Mouse (Mus musculus) frontal cortex, postnatal 36 days (tissue): ENCODE results near the gene Kansl3.

Source experiments
- DNase-seq, 2 experiments: peaks; one replicate each; pipeline ENCODE4 v3.0.0; 2022; ENCODE audit warnings: low spot score in 2 of 2

Gene Kansl3

GRCm38 (mm10) chr1:36368969-36369645 lies at the start of gene Kansl3:
Kansl3 (minus strand) TSS chr1:36369181.
- DNase-seq, result peak; percentile 84

DNA sequence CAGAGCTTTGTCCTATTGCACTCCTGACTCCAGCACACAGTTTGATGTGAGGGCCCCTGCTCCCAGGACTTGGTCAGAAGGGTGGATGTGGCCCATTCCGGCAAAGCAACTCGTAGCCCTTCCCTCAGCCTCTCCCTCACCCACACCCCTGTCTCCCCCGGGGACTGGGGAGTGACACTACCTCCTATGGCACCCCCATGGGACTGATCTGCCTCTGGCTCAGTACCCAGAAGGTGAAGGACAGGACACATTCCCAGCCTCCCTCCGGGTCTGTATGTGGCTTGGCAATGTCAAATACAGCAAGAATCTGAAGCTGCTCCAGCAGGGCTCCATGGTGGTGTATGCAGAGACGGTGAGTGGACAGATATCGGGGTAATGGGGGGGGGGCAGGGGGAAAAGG lies 35.5 kb upstream of the Kansl3 start:
- DNase-seq, result no peak

DNA sequence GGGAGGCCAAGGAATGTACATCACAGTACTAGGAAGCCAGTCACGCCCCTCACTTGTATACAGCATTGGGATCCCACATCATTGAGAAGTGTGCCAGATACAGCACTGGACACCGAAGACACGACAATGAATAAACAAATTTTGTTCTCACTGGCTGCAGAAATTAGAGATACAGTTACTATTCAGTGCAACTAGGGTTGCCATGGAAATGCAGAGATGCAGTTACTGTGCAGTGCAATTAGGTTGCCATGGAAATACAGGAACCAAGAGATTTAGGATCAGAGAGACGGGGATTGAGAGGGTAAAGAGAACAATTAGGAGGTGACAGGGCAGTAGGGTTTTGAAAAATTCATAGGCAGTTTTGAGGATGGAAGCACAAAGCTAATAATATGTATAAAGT lies 32.5 kb upstream of the Kansl3 start:
- peak in 1 of 2 experiments; percentile 22 for DNase-seq

- DNase-seq, result no peak
Measured at GRCm38 (mm10) chr1:36397041-36397440, 28.1 kb upstream of the Kansl3 start.

DNA sequence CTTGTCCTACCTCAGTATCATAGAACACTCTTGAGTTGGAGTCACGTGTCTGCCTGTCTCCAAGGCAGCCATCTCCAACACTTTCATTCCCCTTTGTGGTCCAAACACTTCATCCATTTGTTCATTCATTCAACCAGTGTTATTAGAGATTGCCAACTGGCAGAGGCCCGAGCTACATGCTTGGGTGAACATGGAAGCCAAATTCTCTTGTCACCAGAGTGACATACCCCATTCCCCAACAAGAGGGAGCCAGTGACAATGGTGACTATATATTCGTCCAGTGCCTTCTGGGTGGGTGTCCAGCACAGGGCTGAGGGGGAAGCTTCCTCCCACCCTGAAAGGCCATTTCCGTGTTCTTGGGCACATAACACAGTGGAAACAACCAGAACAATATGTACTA lies 10.6 kb upstream of the Kansl3 start:
- no peak for DNase-seq

DNA sequence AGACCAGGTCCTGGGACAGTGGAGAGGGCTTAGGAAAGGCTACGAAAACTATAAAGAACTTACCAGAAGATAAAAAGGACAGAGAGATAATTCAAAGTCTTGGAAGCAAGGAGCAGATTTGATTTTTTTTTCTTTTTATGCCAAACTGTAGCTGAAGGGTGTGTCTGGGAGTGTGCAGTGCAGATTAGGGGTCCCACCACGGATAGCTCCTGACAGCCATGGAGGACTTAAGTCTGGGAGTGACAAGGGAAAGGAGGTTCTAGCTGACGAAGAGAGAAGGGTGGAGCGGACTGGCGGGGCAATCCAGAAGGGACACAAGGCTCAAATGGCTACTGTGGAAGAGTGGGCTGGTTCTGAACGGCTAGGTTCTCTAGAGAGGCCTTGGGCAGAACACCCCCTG lies 9.9 kb upstream of the Kansl3 start:
- DNase-seq, result no peak

DNA sequence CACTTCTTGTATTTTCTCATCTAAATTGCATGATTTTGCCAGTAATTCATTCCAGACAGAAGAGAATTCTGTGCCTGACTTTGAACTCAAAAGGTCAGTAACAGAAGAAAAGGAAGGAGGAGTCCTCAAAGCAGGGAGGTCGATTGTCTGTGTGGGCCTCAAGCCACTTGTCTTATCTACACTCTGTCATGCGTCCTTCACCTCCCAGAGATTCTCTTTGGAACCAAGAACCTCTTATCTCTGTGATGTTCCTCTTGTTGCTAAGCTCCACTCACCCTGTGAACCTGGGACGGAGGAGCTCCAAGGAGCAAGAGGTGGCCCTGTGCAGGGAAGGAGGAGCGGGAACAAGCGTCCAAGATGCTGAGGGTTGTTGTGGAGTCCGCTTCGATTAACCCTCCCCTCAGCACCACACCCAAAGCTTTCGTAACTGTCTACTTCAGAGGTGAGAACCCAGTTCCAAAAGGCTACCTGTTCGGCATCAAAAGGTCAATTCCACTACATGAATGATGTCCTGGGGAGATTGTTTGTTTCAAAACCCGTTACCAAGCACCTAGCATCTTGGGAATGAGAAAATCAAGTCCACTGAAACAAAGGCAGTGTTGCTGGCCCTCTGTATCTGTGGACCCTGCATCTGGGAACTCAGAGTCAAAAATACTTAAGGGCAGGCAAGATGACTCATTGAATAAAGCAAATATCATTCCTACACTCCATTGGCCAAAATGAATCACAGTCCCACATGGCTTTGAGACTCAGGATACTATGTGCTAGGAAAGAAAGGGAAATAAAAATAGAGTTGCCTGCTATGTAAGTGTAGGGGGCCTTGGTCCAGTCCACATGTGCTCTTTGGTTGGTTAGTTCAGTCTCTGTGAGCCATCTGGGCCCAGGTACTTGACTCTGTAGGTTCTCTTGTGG lies 3.2 kb upstream of the Kansl3 start, which contains the start of gene Fer1l5:
Gene Fer1l5, plus strand, starts transcription at position 358 of the 912 bp plus-strand sequence.
- DNase-seq, result no peak

- no peak for DNase-seq
Measured at GRCm38 (mm10) chr1:36370918-36371317, 1.9 kb upstream of the Kansl3 start.

DNA sequence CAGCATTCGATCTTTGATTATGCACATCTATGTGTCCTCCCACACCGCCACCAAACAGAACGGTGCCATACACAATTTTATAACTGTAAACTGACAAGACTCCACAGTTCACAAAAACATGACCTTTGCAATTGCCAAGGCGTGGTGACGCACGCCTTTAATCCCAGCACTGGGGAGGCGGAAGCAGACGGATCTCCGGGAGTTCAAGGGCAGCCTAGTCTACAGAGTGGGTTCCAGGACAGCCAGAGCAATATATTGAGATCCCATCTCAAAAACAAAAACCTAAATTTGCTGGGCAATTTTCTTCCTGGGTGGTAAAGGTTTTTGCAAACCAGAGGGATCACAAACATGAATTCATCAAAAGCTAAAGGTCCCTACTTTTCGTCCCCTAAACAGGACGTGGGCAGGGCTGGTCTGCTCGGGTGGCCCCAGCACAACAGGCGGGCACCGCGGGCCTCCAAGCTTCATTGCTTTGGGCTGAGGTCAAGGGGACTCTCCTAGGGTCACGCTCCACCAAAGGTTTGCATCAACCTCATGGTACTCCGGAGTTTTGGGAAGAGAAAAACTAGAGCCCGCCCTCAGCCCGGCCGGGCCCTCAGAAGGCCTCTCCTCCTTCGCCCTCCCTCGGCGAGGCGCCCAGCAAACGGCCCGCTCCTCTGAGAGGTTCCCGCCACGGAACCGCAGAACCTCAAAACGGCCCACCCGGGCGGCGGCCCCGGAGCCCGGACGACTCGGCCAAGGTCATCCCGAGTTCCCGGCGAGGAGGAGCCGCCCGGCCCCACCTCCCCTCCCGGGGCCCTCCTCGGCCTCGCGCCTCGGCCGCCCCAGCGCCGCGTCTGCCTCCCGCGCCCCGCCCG lies 641 bp downstream of the Kansl3 start:
- peak in 1 of 2 experiments; percentile 8 for DNase-seq

- no peak for DNase-seq
Measured at GRCm38 (mm10) chr1:36367698-36368097, 1.3 kb downstream of the Kansl3 start.

DNA sequence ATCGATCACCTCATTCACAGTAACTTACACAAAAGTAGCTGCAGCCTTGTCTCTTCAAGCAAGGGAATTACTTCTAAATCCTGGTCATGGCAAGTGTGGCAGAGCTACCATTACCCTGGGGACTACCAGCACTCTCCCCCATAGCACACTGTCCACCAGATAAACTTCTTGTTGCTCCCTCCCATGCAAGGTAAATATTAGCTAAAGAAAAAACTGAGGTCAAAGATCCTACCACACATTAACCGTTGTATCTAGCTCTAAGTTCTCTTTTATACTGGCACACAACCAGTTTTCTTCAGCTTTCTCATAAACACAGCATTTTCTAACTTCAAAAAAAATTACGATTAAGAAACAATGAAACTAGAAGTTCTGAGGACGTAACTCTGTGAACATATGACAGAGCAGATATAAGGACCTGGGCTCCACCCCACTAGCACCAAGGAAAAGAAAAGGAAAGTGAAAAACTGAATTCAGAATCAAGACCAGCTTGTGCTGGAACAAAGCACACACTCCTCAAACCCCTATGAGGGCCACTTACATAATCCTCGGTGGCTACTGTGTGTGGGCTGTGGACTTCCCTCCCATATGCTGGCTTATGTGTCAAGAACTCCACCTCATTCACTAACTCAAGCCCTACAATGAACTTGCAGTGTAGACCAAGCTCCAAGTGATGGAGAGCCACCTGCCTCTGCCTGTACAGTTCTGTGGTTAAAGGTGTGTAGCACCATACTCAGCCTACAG lies 11.9 kb downstream of the Kansl3 start:
- peak in 1 of 2 experiments; percentile 9 for DNase-seq

- peak; percentile 45 to 62 for DNase-seq
Measured at GRCm38 (mm10) chr1:36352351-36352750, 16.6 kb downstream of the Kansl3 start.

DNA sequence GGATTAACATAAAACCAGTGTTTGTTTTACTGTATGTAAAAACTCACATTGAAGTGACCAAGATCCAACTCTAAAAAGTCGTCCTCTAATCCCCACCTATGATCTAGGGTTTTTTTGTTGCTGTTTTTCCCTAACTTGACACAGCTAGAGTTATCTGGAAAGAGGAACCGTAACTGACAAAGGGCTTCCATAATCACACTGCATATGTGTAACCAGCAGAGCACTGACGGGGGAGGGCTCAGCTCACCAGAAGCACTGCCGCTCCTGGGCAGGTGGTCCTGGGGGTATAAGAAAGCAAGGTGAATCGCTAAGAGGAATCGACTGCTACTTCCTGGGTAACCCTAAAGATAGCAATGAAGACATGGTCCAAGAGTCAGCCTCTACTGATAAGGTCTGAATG lies 26.4 kb downstream of the Kansl3 start:
- no peak for DNase-seq

GRCm38 (mm10) chr1:36332955-36333887 lies 35.8 kb downstream of the Kansl3 start:
- no peak for DNase-seq

DNA sequence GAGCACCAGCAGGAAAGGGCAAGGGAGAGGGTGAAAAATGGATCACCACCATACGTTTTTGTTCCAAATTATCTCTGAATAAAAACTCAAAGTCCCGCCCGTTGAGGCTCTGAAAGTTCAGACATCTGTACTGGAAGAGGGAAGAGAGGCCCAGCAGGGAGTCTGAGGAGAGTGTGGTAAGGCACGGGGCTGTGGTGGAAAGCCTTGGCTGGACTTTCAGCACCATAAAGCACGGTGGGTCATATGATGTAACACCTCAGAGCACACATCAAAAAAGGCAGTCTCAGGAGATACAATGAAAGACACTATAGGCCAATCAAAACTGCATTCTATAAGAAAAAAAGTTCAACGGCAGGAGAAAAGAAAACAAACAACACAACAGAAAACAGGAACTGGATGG lies 37.2 kb downstream of the Kansl3 start:
- DNase-seq, result no peak

DNA sequence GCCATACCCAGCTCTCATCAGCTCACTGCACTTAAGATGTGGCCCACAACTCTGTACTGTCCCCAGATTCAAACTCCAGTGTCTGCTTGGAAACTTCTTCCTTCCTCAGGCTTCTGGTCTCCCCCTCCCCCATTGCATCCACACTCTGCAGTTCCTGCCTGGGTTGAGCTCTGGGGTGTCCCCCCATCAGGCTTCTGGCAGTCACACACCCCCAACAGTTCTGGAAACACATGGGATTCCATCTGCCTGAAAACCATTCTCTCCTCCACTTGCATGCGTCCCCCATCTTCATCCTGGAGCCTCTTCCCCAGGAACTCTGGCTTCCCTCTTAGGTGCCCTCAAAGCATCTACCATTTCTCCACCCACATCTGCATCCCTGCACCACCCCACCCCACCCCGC lies 42.2 kb downstream of the Kansl3 start:
- no peak for DNase-seq

DNA sequence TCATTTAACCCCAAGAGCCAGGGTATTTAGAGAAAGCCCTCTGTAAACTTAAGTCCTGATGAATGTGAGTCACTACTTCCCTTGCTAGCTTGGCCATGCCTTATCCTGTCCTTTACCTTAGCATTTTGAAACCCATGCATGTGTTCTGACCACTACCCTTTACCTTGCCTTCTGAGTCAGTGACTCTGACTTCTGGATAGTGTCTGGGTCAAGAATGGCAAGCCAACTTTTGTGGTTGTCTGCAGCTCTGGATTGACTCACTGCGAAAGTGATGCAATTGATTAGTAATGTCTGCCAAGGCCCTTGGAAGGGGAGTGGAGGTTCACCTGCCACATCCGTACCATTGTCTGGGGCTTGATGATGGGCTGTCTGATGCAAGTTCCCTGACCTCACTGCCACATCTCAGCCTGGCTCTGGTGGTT lies 43.1 kb downstream of the Kansl3 start:
- DNase-seq, result no peak

DNA sequence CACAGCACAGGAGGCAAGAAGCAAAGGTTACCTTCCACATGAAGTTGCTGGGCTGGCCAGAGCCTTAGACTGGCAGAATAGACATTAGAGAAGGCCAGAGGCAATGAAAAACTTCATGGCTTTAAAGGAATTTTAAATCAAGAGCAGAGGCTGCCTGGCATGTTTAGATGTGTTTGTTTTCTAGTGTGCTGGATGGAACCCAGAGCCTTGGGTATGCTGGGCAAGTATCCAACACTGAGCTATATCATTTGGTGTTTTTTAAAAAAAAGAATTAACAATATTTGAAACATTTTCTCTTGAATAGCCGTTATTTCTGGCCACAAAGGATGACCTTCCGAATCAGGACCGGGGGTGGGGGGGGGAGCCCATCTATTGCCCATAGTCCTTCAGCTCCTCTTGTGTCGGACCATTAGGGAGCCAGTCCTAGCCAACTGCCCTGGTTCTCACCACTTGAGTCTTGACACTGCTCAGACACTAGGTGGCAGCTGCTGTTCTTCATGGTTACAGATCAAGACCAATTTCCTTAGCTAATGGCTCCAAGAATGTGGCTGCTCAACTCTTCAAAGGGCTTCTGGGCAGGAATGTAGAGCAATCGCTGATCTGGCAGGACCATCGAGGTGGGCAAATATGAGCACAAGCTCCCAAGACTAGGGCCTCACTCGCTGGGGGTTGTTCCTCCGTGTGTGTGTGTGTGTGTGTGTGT lies 45.1 kb downstream of the Kansl3 start:
- peak in 1 of 2 experiments; percentile 62 for DNase-seq

- no peak for DNase-seq
Measured at GRCm38 (mm10) chr1:36323076-36323475, 45.9 kb downstream of the Kansl3 start.
